Mouse (Mus musculus) CH12.LX (cell line): Measurements from ENCODE around the gene Gm45717. TPM values are rescaled to one million over a fixed set of nuclear protein-coding genes. Genes with fewer than 3 reads are reported as not detected.

Source experiments
- DNase-seq: peaks from one replicate; pipeline ENCODE4 v3.0.0-alpha.2; 2013; ENCODE audit errors: extremely low read depth
- H3K27ac ChIP-seq: 2 replicates; pipeline ENCODE4 v1.5.1; 2012; ENCODE audit warnings: low read depth, mild to moderate bottlenecking, control low read depth, moderate library complexity; ENCODE audit not compliant: insufficient read depth
- H3K27me3 ChIP-seq: replicated peaks from 2 replicates; pipeline ENCODE3; 2012; ENCODE audit warnings: inconsistent platforms
- H3K36me3 ChIP-seq, 2 experiments: replicated peaks in 1 of 2; 2 replicates each; pipeline versions ENCODE3 to v1.6.1; 2012; ENCODE audit warnings: inconsistent platforms in 1 of 2, low read length in 1 of 2, mild to moderate bottlenecking in 1 of 2, mixed read lengths in 1 of 2, moderate library complexity in 1 of 2; ENCODE audit not compliant: control insufficient read depth in 1 of 2, insufficient read depth in 1 of 2
- H3K4me1 ChIP-seq, 2 experiments: 2 replicates each; pipeline ENCODE4 v1.6.1; 2012; ENCODE audit warnings: inconsistent platforms in 1 of 2, moderate library complexity in 1 of 2; ENCODE audit not compliant: insufficient read depth in 2 of 2, control insufficient read depth in 1 of 2
- H3K4me2 ChIP-seq: 2 replicates; pipeline ENCODE4 v1.6.1; 2012; ENCODE audit warnings: low read depth, mild to moderate bottlenecking, control low read depth; ENCODE audit not compliant: poor library complexity, insufficient read depth, severe bottlenecking
- H3K4me3 ChIP-seq, 3 experiments: fragments of 150-350 bp in 1 of 3; sonication (generic) in 1 of 3; replicated peaks in 1 of 3; 2 replicates each; pipeline versions ENCODE3 to v1.5.1; 2011 to 2012; ENCODE audit warnings: low read depth in 2 of 3, low read length in 2 of 3, mild to moderate bottlenecking in 2 of 3, moderate library complexity in 2 of 3, control low read depth in 1 of 3, improper control_type of control experiment in 1 of 3, inconsistent platforms in 1 of 3, mixed read lengths in 1 of 3; ENCODE audit not compliant: poor library complexity in 1 of 3
- H3K79me2 ChIP-seq: replicated peaks from 2 replicates; pipeline ENCODE4 v1.6.1; 2012; ENCODE audit warnings: mild to moderate bottlenecking, moderate library complexity; ENCODE audit not compliant: control insufficient read depth, poor library complexity, insufficient read depth, severe bottlenecking; ENCODE audit errors: extremely low read depth
- H3K9ac ChIP-seq: 2 replicates; pipeline ENCODE4 v1.6.1; 2012; ENCODE audit warnings: low read depth, mild to moderate bottlenecking, control low read depth, moderate library complexity; ENCODE audit not compliant: insufficient read depth
- H3K9me3 ChIP-seq: replicated peaks from 2 replicates; pipeline ENCODE3; 2012; ENCODE audit warnings: low read length, inconsistent platforms, mixed read lengths
- BHLHE40 ChIP-seq: IDR thresholded peaks from 2 replicates; pipeline ENCODE4 v1.6.1; 2011; ENCODE audit warnings: mild to moderate bottlenecking, low read depth, low read length, improper control_type of control experiment
- CHD1 ChIP-seq: IDR thresholded peaks from 2 replicates; pipeline ENCODE4 v1.6.1; 2012; ENCODE audit warnings: low read depth, low read length, improper control_type of control experiment, inconsistent platforms
- CTCF ChIP-seq, 2 experiments: IDR thresholded peaks in 1 of 2; conservative IDR thresholded peaks in 1 of 2; 2 replicates each; pipeline ENCODE4 v1.5.1; 2011 to 2012; ENCODE audit warnings: low read depth in 2 of 2, low read length in 2 of 2, improper control_type of control experiment in 1 of 2, inconsistent platforms in 1 of 2, mild to moderate bottlenecking in 1 of 2, moderate library complexity in 1 of 2
- E2F4 ChIP-seq: IDR thresholded peaks from 2 replicates; pipeline ENCODE4 v1.6.1; 2011; ENCODE audit warnings: low read depth, low read length, improper control_type of control experiment; ENCODE audit not compliant: insufficient replicate concordance
- ELF1 ChIP-seq: IDR thresholded peaks from 2 replicates; pipeline ENCODE4 v1.6.1; 2014; ENCODE audit warnings: low read depth, mild to moderate bottlenecking, inconsistent platforms, low read length, improper control_type of control experiment
- EP300 ChIP-seq: IDR thresholded peaks from 2 replicates; pipeline ENCODE4 v1.6.1; 2011; ENCODE audit warnings: low read length, improper control_type of control experiment
- GABPA ChIP-seq: IDR thresholded peaks from 2 replicates; pipeline ENCODE4 v1.6.1; 2012; ENCODE audit warnings: low read depth, low read length, improper control_type of control experiment, inconsistent platforms; ENCODE audit not compliant: insufficient replicate concordance
- HCFC1 ChIP-seq: IDR thresholded peaks from 2 replicates; pipeline ENCODE4 v1.6.1; 2012; ENCODE audit warnings: low read depth, mild to moderate bottlenecking, inconsistent platforms, low read length, improper control_type of control experiment
- IRF4 ChIP-seq: IDR thresholded peaks from 2 replicates; pipeline ENCODE4 v1.6.1; 2014; ENCODE audit warnings: low read depth, mild to moderate bottlenecking, inconsistent platforms, low read length, improper control_type of control experiment
- JUND ChIP-seq: conservative IDR thresholded peaks from 2 replicates; pipeline ENCODE4 v1.6.1; 2011; ENCODE audit warnings: low read depth, low read length, improper control_type of control experiment
- KAT2A ChIP-seq: IDR thresholded peaks from 2 replicates; pipeline ENCODE4 v1.6.1; 2012; ENCODE audit warnings: low read length, improper control_type of control experiment, inconsistent platforms; ENCODE audit not compliant: insufficient replicate concordance
- MAFK ChIP-seq: IDR thresholded peaks from 2 replicates; pipeline ENCODE4 v1.6.1; 2011; ENCODE audit warnings: low read length, improper control_type of control experiment; ENCODE audit not compliant: insufficient replicate concordance
- MAX ChIP-seq: IDR thresholded peaks from 2 replicates; pipeline ENCODE4 v1.6.1; 2011; ENCODE audit warnings: low read length, improper control_type of control experiment
- MAZ ChIP-seq: IDR thresholded peaks from 2 replicates; pipeline ENCODE4 v1.6.1; 2012; ENCODE audit warnings: low read depth, mild to moderate bottlenecking, inconsistent platforms, low read length, improper control_type of control experiment, moderate library complexity
- MEF2A ChIP-seq: IDR thresholded peaks from 2 replicates; pipeline ENCODE4 v1.6.1; 2014; ENCODE audit warnings: low read depth, mild to moderate bottlenecking, inconsistent platforms, low read length, improper control_type of control experiment, borderline replicate concordance
- MXI1 ChIP-seq: IDR thresholded peaks from 2 replicates; pipeline ENCODE4 v1.6.1; 2011; ENCODE audit warnings: mild to moderate bottlenecking, low read depth, low read length, improper control_type of control experiment
- MYC ChIP-seq: IDR thresholded peaks from 2 replicates; pipeline ENCODE4 v1.6.1; 2011; ENCODE audit warnings: low read depth, mild to moderate bottlenecking, improper control_type of control experiment, low read length
- NELFE ChIP-seq: IDR thresholded peaks from 2 replicates; pipeline ENCODE4 v1.6.1; 2011; ENCODE audit warnings: low read depth, low read length, improper control_type of control experiment
- NRF1 ChIP-seq: IDR thresholded peaks from 2 replicates; pipeline ENCODE4 v1.6.1; 2014; ENCODE audit warnings: low read depth, mild to moderate bottlenecking, inconsistent platforms, low read length, improper control_type of control experiment, moderate library complexity
- PAX5 ChIP-seq: IDR thresholded peaks from 2 replicates; pipeline ENCODE4 v1.6.1; 2012; ENCODE audit warnings: low read length, inconsistent platforms, mixed read lengths
- POLR2A ChIP-seq: IDR thresholded peaks from 2 replicates; pipeline ENCODE4 v1.6.1; 2011; ENCODE audit warnings: low read depth, mild to moderate bottlenecking, improper control_type of control experiment, low read length
- POLR2AphosphoS2 ChIP-seq: IDR thresholded peaks from 2 replicates; pipeline ENCODE4 v1.6.1; 2011; ENCODE audit warnings: low read depth, low read length, improper control_type of control experiment
- RAD21 ChIP-seq: IDR thresholded peaks from 2 replicates; pipeline ENCODE4 v1.6.1; 2011; ENCODE audit warnings: low read depth, mild to moderate bottlenecking, low read length, improper control_type of control experiment, moderate library complexity
- RCOR1 ChIP-seq: conservative IDR thresholded peaks from 2 replicates; pipeline ENCODE4 v1.6.1; 2012; ENCODE audit warnings: low read depth, mild to moderate bottlenecking, inconsistent platforms, low read length, improper control_type of control experiment
- SIN3A ChIP-seq: IDR thresholded peaks from 2 replicates; pipeline ENCODE4 v1.6.1; 2012; ENCODE audit warnings: low read length, improper control_type of control experiment, inconsistent platforms
- SMC3 ChIP-seq: IDR thresholded peaks from 2 replicates; pipeline ENCODE4 v1.6.1; 2011; ENCODE audit warnings: low read depth, low read length, improper control_type of control experiment
- TCF12 ChIP-seq: IDR thresholded peaks from 2 replicates; pipeline ENCODE4 v1.6.1; 2014; ENCODE audit warnings: low read depth, mild to moderate bottlenecking, inconsistent platforms, low read length, improper control_type of control experiment
- UBTF ChIP-seq: IDR thresholded peaks from 2 replicates; pipeline ENCODE4 v1.6.1; 2012; ENCODE audit warnings: low read depth, mild to moderate bottlenecking, inconsistent platforms, low read length, improper control_type of control experiment, moderate library complexity
- USF2 ChIP-seq: conservative IDR thresholded peaks from 2 replicates; pipeline ENCODE4 v1.6.1; 2011; ENCODE audit warnings: low read depth, low read length, improper control_type of control experiment
- ZC3H11A ChIP-seq: IDR thresholded peaks from 2 replicates; pipeline ENCODE4 v1.6.1; 2012; ENCODE audit warnings: low read depth, mild to moderate bottlenecking, inconsistent platforms, low read length, improper control_type of control experiment
- ZKSCAN1 ChIP-seq: IDR thresholded peaks from 2 replicates; pipeline ENCODE4 v1.6.1; 2012; ENCODE audit warnings: low read depth, inconsistent platforms, low read length, improper control_type of control experiment, borderline replicate concordance
- ZMIZ1 ChIP-seq: IDR thresholded peaks from 2 replicates; pipeline ENCODE4 v1.6.1; 2012; ENCODE audit warnings: low read depth, mild to moderate bottlenecking, inconsistent platforms, low read length, improper control_type of control experiment
- ZNF384 ChIP-seq: IDR thresholded peaks from 2 replicates; pipeline ENCODE4 v1.6.1; 2012; ENCODE audit warnings: low read depth, low read length, improper control_type of control experiment, inconsistent platforms
- dilution Hi-C: fragments of 300-500 bp; cut with MboI; formaldehyde crosslinking; loops from 2 replicates; pipeline ENCODE4 v1.14.3; 2020; ENCODE audit warnings: low sequenced_read_pairs; ENCODE audit not compliant: extremely low pct_unique_long_range_greater_than_20kb, extremely low pct_ligation_motif_present
- in situ Hi-C: fragments of 300-500 bp; cut with MboI; formaldehyde crosslinking; loops from 3 replicates; pipeline ENCODE4 v1.14.3; 2019; ENCODE audit warnings: low sequenced_read_pairs, low pct_ligation_motif_present, low pct_unique_long_range_greater_than_20kb, mixed read lengths
- polyA plus RNA-seq: library from polyadenylated mRNA; unstranded; fragments of >175 nt; gene quantifications from 2 replicates; pipeline ENCODE4 v1.2.1, GENCODE M21; 2012; ENCODE audit warnings: low read depth; ENCODE audit not compliant: insufficient read length
- total RNA-seq, 2 experiments: library from RNA; depleted of rRNA; stranded (reverse); fragments of 300-350 nt in 1 of 2; fragments of >200 nt in 1 of 2; gene quantifications; 2 replicates each; pipeline ENCODE4 v1.2.3; 2012 to 2014

Gene Gm45717
- total and polyA plus RNA-seq, 3 experiments: not detected

GRCm38 (mm10) chr7:140903212-140903611 lies 52.5 kb downstream of the Gm45717 start:
- Histone ChIP-seq H3K9ac (no peak overlapping the region), H3K4me3 (no peak overlapping the region)
- TF ChIP-seq MAFK: no peak
- no peak for TF ChIP-seq CHD1
- no peak for TF ChIP-seq ELF1
- TF ChIP-seq MYC: peak; percentile 86; the same call in 1 of the 2 replicates
- peak; percentile 64; the same call in 1 of the 2 replicates for TF ChIP-seq MAX
- TF ChIP-seq POLR2AphosphoS2: no peak
- TF ChIP-seq HCFC1: no peak
- peak; percentile 98 for TF ChIP-seq RAD21
- TF ChIP-seq USF2: no peak; the same call in 1 of the 2 replicates
- peak; percentile 89 to 95 for TF ChIP-seq CTCF (conservative IDR thresholded peaks at IDR 0.05 in 1 of 2, IDR thresholded peaks at IDR 0.05 in 1 of 2; ENCODE audit: low read depth in 2 of 2, low read length in 2 of 2)
- TF ChIP-seq MAZ: no peak
- TF ChIP-seq GABPA: no peak
- no peak for TF ChIP-seq EP300
- TF ChIP-seq KAT2A: no peak
- TF ChIP-seq ZKSCAN1: no peak
- no peak for TF ChIP-seq SIN3A
- TF ChIP-seq MEF2A: no peak
- TF ChIP-seq POLR2A: no peak
- peak; percentile 33; the same call in 1 of the 2 replicates for TF ChIP-seq NELFE
- peak; percentile 98 for TF ChIP-seq SMC3
- TF ChIP-seq JUND: no peak
- TF ChIP-seq UBTF: no peak
- TF ChIP-seq NRF1: no peak
- TF ChIP-seq ZNF384: no peak
- no peak for TF ChIP-seq MXI1
- no peak for TF ChIP-seq ZMIZ1
- TF ChIP-seq RCOR1: no peak
- no peak for TF ChIP-seq TCF12
- peak; percentile 82 for TF ChIP-seq ZC3H11A
- TF ChIP-seq PAX5: no peak
- TF ChIP-seq E2F4: no peak
- TF ChIP-seq IRF4: no peak
- TF ChIP-seq BHLHE40: peak; percentile 86
- TF ChIP-seq, all 38 proteins: peak for 8
- Histone ChIP-seq H3K27ac (no peak overlapping the region), H3K27me3 (peaks cover 5% of the 10 kb centered on the region), H3K4me1 (peaks cover 0 to 2% of the 10 kb centered on the region in 2 experiments; a peak in 1 of 4 replicates), H3K36me3 (peaks cover 9 to 31% of the 10 kb centered on the region in 2 experiments), H3K79me2 (no peaks in the 10 kb centered on the region), H3K4me2 (no peak overlapping the region), H3K9me3 (no peaks in the 10 kb centered on the region)
- dilution Hi-C loops: no loop called here
- in situ Hi-C loops: loop anchor here (5.0 kb wide), 1 partner anchor 61 kb away; no protein-coding TSS in a partner anchor
- peak; percentile 69 for DNase-seq
